Mouse (Mus musculus): Measurements from ENCODE around the gene Pitpnm1. TPM values are rescaled to one million over a fixed set of nuclear protein-coding genes. Genes with fewer than 3 reads are reported as not detected.
"Not testable (repeated sequence)": the region's sequence is repeated elsewhere in the genome, so short reads cannot be mapped to it uniquely, and the experiment has no call there.

The Pitpnm1 gene
- polyA plus RNA-seq, 1 experiment from 2014 or later = 15.8 TPM

- H3K4me2 ChIP-seq (replicated peaks; ENCODE audit: low read depth, low read length) = no peak overlapping the region
- WGBS = 89% methylated on average over 11 of the region's 11 CpGs
- peaks cover 24% of the 10 kb centered on the region for H3K4me1 ChIP-seq (ENCODE audit: control insufficient read depth, insufficient read depth, low read length)
- H3K9me3 ChIP-seq (ENCODE audit: control insufficient read depth, low read length) = no peaks in the 10 kb centered on the region
- no peaks in the 10 kb centered on the region for H3K27me3 ChIP-seq (ENCODE audit: control insufficient read depth, insufficient read depth, low read length)
- H3K9ac ChIP-seq (ENCODE audit: low read depth, low read length) = no peak overlapping the region
- H3K4me3 ChIP-seq (ENCODE audit: low read length) = no peak overlapping the region
- no peak for ATAC-seq (ENCODE audit: low FRiP score, low TSS enrichment)
- no peak overlapping the region for H3K27ac ChIP-seq (ENCODE audit: low read depth, low read length)
- H3K36me3 ChIP-seq (ENCODE audit: control insufficient read depth, insufficient read depth, low read length) = peaks cover 63% of the 10 kb centered on the region
These were observed 16.0 kb downstream of the Pitpnm1 start for GRCm38 (mm10) chr19:4115816-4116215.

GRCm38 (mm10) chr19:4117006-4117405 is 17.2 kb downstream of the Pitpnm1 start:
- Histone ChIP-seq H3K4me3 (ENCODE audit: low read length) (no peak overlapping the region), H3K4me2 (replicated peaks; ENCODE audit: low read depth, low read length) (no peak overlapping the region), H3K4me1 (ENCODE audit: control insufficient read depth, insufficient read depth, low read length) (peaks cover 24% of the 10 kb centered on the region), H3K9ac (ENCODE audit: low read depth, low read length) (no peak overlapping the region), H3K36me3 (ENCODE audit: control insufficient read depth, insufficient read depth, low read length) (peaks cover 57% of the 10 kb centered on the region), H3K27ac (ENCODE audit: low read depth, low read length) (no peak overlapping the region), H3K27me3 (ENCODE audit: control insufficient read depth, insufficient read depth, low read length) (no peaks in the 10 kb centered on the region), H3K9me3 (ENCODE audit: control insufficient read depth, low read length) (no peaks in the 10 kb centered on the region)
- no peak for ATAC-seq (ENCODE audit: low FRiP score, low TSS enrichment)
- 83% methylated on average over 7 of the region's 7 CpGs for WGBS

- ATAC-seq (ENCODE audit: low FRiP score, low TSS enrichment) = no peak
- no peak overlapping the region for H3K4me3 ChIP-seq (ENCODE audit: low read length)
- WGBS = 95% methylated on average over 2 of the region's 2 CpGs
- no peak overlapping the region for H3K4me2 ChIP-seq (replicated peaks; ENCODE audit: low read depth, low read length)
- H3K27me3 ChIP-seq (ENCODE audit: control insufficient read depth, insufficient read depth, low read length) = no peaks in the 10 kb centered on the region
- H3K27ac ChIP-seq (ENCODE audit: low read depth, low read length) = no peak overlapping the region
- no peak overlapping the region for H3K9ac ChIP-seq (ENCODE audit: low read depth, low read length)
- peaks cover 45% of the 10 kb centered on the region for H3K36me3 ChIP-seq (ENCODE audit: control insufficient read depth, insufficient read depth, low read length)
- H3K4me1 ChIP-seq (ENCODE audit: control insufficient read depth, insufficient read depth, low read length) = peaks cover 15% of the 10 kb centered on the region
- no peaks in the 10 kb centered on the region for H3K9me3 ChIP-seq (ENCODE audit: control insufficient read depth, low read length)
These were observed 18.6 kb downstream of the Pitpnm1 start for GRCm38 (mm10) chr19:4118350-4118749.

GRCm38 (mm10) chr19:4119716-4120487 is 20.1 kb downstream of the Pitpnm1 start:
- H3K27ac ChIP-seq (ENCODE audit: low read depth, low read length) = no peak overlapping the region
- no peaks in the 10 kb centered on the region for H3K9me3 ChIP-seq (ENCODE audit: control insufficient read depth, low read length)
- H3K4me2 ChIP-seq (replicated peaks; ENCODE audit: low read depth, low read length) = no peak overlapping the region
- H3K27me3 ChIP-seq (ENCODE audit: control insufficient read depth, insufficient read depth, low read length) = no peaks in the 10 kb centered on the region
- no peak overlapping the region for H3K9ac ChIP-seq (ENCODE audit: low read depth, low read length)
- WGBS = 84% methylated on average over 6 of the region's 6 CpGs
- H3K4me1 ChIP-seq (ENCODE audit: control insufficient read depth, insufficient read depth, low read length) = peaks cover 2% of the 10 kb centered on the region; the same call in 1 of the 2 replicates
- no peak for ATAC-seq (ENCODE audit: low FRiP score, low TSS enrichment)
- peaks cover 33% of the 10 kb centered on the region for H3K36me3 ChIP-seq (ENCODE audit: control insufficient read depth, insufficient read depth, low read length)
- H3K4me3 ChIP-seq (ENCODE audit: low read length) = no peak overlapping the region

GRCm38 (mm10) chr19:4120496-4120895 is 20.7 kb downstream of the Pitpnm1 start:
- H3K4me2 ChIP-seq (replicated peaks; ENCODE audit: low read depth, low read length) = peak overlapping the region; percentile 52
- ATAC-seq (ENCODE audit: low FRiP score, low TSS enrichment) = no peak
- H3K4me3 ChIP-seq (ENCODE audit: low read length) = peak overlapping the region; percentile 46; the same call in 1 of the 2 replicates
- H3K27me3 ChIP-seq (ENCODE audit: control insufficient read depth, insufficient read depth, low read length) = no peaks in the 10 kb centered on the region
- no peak overlapping the region for H3K27ac ChIP-seq (ENCODE audit: low read depth, low read length)
- H3K36me3 ChIP-seq (ENCODE audit: control insufficient read depth, insufficient read depth, low read length) = peaks cover 27% of the 10 kb centered on the region
- WGBS = 93% methylated on average over 2 of the region's 2 CpGs
- no peak overlapping the region for H3K9ac ChIP-seq (ENCODE audit: low read depth, low read length)
- no peaks in the 10 kb centered on the region for H3K9me3 ChIP-seq (ENCODE audit: control insufficient read depth, low read length)
- H3K4me1 ChIP-seq (ENCODE audit: control insufficient read depth, insufficient read depth, low read length) = no peaks in the 10 kb centered on the region; the same call in 1 of the 2 replicates

- Histone ChIP-seq H3K9ac (ENCODE audit: low read depth, low read length) (peak overlapping the region; percentile 57), H3K4me1 (ENCODE audit: control insufficient read depth, insufficient read depth, low read length) (no peaks in the 10 kb centered on the region; the same call in 1 of the 2 replicates), H3K36me3 (ENCODE audit: control insufficient read depth, insufficient read depth, low read length) (peaks cover 20% of the 10 kb centered on the region), H3K9me3 (ENCODE audit: control insufficient read depth, low read length) (no peaks in the 10 kb centered on the region), H3K27ac (ENCODE audit: low read depth, low read length) (peak overlapping the region; percentile 64; the same call in 1 of the 2 replicates), H3K4me2 (replicated peaks; ENCODE audit: low read depth, low read length) (peak overlapping the region; percentile 52), H3K27me3 (ENCODE audit: control insufficient read depth, insufficient read depth, low read length) (no peaks in the 10 kb centered on the region), H3K4me3 (ENCODE audit: low read length) (peak overlapping the region; percentile 46)
- ATAC-seq (ENCODE audit: low FRiP score, low TSS enrichment) = peak; percentile 65
- WGBS = 3% methylated on average over 38 of the region's 38 CpGs
These were observed 21.5 kb downstream of the Pitpnm1 start for GRCm38 (mm10) chr19:4121097-4121805.

- not testable (repeated sequence) for H3K4me1 ChIP-seq (ENCODE audit: control insufficient read depth, insufficient read depth, low read length); H3K9me3 ChIP-seq (ENCODE audit: control insufficient read depth, low read length); H3K4me3 ChIP-seq (ENCODE audit: low read length); H3K27ac ChIP-seq (ENCODE audit: low read depth, low read length); ATAC-seq (ENCODE audit: low FRiP score, low TSS enrichment); H3K27me3 ChIP-seq (ENCODE audit: control insufficient read depth, insufficient read depth, low read length); H3K9ac ChIP-seq (ENCODE audit: low read depth, low read length)
- peak overlapping the region; percentile 5; the same call in 1 of the 2 replicates for H3K4me2 ChIP-seq (replicated peaks; ENCODE audit: low read depth, low read length)
- H3K36me3 ChIP-seq (ENCODE audit: control insufficient read depth, insufficient read depth, low read length) = peaks cover 17% of the 10 kb centered on the region; the same call in 1 of the 2 replicates
- 58% methylated on average over 6 of the region's 6 CpGs for WGBS
These were observed 22.1 kb downstream of the Pitpnm1 start for GRCm38 (mm10) chr19:4121896-4122295.

- Histone ChIP-seq H3K4me3 (ENCODE audit: low read length) (no peak overlapping the region), H3K36me3 (ENCODE audit: control insufficient read depth, insufficient read depth, low read length) (peaks cover 13% of the 10 kb centered on the region; the same call in 1 of the 2 replicates), H3K4me2 (replicated peaks; ENCODE audit: low read depth, low read length) (no peak overlapping the region), H3K27me3 (ENCODE audit: control insufficient read depth, insufficient read depth, low read length) (no peaks in the 10 kb centered on the region), H3K27ac (ENCODE audit: low read depth, low read length) (no peak overlapping the region), H3K4me1 (ENCODE audit: control insufficient read depth, insufficient read depth, low read length) (peaks cover 8% of the 10 kb centered on the region; the same call in 1 of the 2 replicates), H3K9me3 (ENCODE audit: control insufficient read depth, low read length) (no peaks in the 10 kb centered on the region), H3K9ac (ENCODE audit: low read depth, low read length) (no peak overlapping the region)
- no peak for ATAC-seq (ENCODE audit: low FRiP score, low TSS enrichment)
- 83% methylated on average over 7 of the region's 7 CpGs for WGBS
These were observed 22.9 kb downstream of the Pitpnm1 start for GRCm38 (mm10) chr19:4122411-4123370.
